8 mouse cellular contexts compared by ENCODE assay signal in genomic region chr17:55931553-55932502, GRCm38 (mm10). TPM values are rescaled to one million over a fixed set of nuclear protein-coding genes. Genes with fewer than 3 reads are reported as not detected.
DNase-seq lines count a peak whose midpoint lies in the region; ATAC-seq and TF ChIP-seq lines count a peak whose summit lies in the region.

No protein-coding gene starts in this region.

- H3K27me3 ChIP-seq in intestine, embryonic 16.5 days (replicated peaks; ENCODE audit: control insufficient read depth, insufficient read depth, low read length), result no peaks in the 10 kb centered on the region
- no peaks in the 10 kb centered on the region for H3K27me3 ChIP-seq in limb, embryonic 14.5 days (ENCODE audit: control insufficient read depth, insufficient read depth, low read length)
- H3K27me3 ChIP-seq in midbrain, embryonic 14.5 days (ENCODE audit: control insufficient read depth, insufficient read depth, low read length), result no peaks in the 10 kb centered on the region

- DNase-seq in left cerebral cortex, adult 18-20 months (ENCODE audit: low spot score in 2 of 2), result peak; percentile 53 to 63
- DNase-seq in left cerebral cortex, adult 11 months (ENCODE audit: low spot score), result no peak
- peak; percentile 84 for DNase-seq in cerebellum, adult 9-11 months
- DNase-seq in forelimb bud, embryonic 11.5 days (ENCODE audit: low read depth, low spot score), result peak; percentile 84
- DNase-seq in limb, embryonic 14.5 days (ENCODE audit: low spot score), result peak; percentile 59
- peak; percentile 87 for DNase-seq in midbrain, embryonic 14.5 days
- DNase-seq in spleen, postnatal 36 days (ENCODE audit: low spot score in 2 of 2), result peak; percentile 45 to 58

- H3K4me3 ChIP-seq in intestine, embryonic 16.5 days (ENCODE audit: low read length), result peak overlapping the region; percentile 71
- peak overlapping the region; percentile 48 for H3K4me3 ChIP-seq in limb, embryonic 14.5 days (replicated peaks; ENCODE audit: low read length)
- peak overlapping the region; percentile 53 for H3K4me3 ChIP-seq in midbrain, embryonic 14.5 days (replicated peaks; ENCODE audit: low read depth, low read length)

- H3K4me1 ChIP-seq in intestine, embryonic 16.5 days (ENCODE audit: control insufficient read depth, insufficient read depth, low read length), result peaks cover 5% of the 10 kb centered on the region; the same call in 1 of the 2 replicates
- H3K4me1 ChIP-seq in limb, embryonic 14.5 days (ENCODE audit: control insufficient read depth, insufficient read depth, low read length), result no peaks in the 10 kb centered on the region
- 0 out of 2 replicates have a peak, but pooled peaks cover 5% of the 10 kb centered on the region for H3K4me1 ChIP-seq in midbrain, embryonic 14.5 days (ENCODE audit: control insufficient read depth, insufficient read depth, low read length)

- no peak; the same call in 1 of the 2 replicates for TF ChIP-seq POLR2A in limb, embryonic 14.5 days (IDR thresholded peaks at IDR 0.05; ENCODE audit: borderline replicate concordance, extremely low read depth, insufficient read depth, insufficient read length)

- peak; percentile 96 for ATAC-seq in intestine, embryonic 16.5 days
- ATAC-seq in limb, embryonic 14.5 days (ENCODE audit: low FRiP score, low read depth), result peak; percentile 93
- peak; percentile 96 for ATAC-seq in midbrain, embryonic 14.5 days (ENCODE audit: low FRiP score, low TSS enrichment)

- H3K9ac ChIP-seq in intestine, embryonic 16.5 days (ENCODE audit: low read depth, low read length), result peak overlapping the region; percentile 78
- H3K9ac ChIP-seq in limb, embryonic 14.5 days (ENCODE audit: low read depth, low read length, severe bottlenecking), result peak overlapping the region; percentile 73
- peak overlapping the region; percentile 75 for H3K9ac ChIP-seq in midbrain, embryonic 14.5 days (replicated peaks; ENCODE audit: low read length)

- no peaks in the 10 kb centered on the region for H3K36me3 ChIP-seq in intestine, embryonic 16.5 days (ENCODE audit: control insufficient read depth, insufficient read depth, low read length)
- no peaks in the 10 kb centered on the region for H3K36me3 ChIP-seq in limb, embryonic 14.5 days (ENCODE audit: control insufficient read depth, insufficient read depth, low read length)
- no peaks in the 10 kb centered on the region for H3K36me3 ChIP-seq in midbrain, embryonic 14.5 days (ENCODE audit: control insufficient read depth, insufficient read depth, low read length)

- peak overlapping the region; percentile 85 for H3K4me2 ChIP-seq in intestine, embryonic 16.5 days (ENCODE audit: low read depth, low read length)
- peak overlapping the region; percentile 73 for H3K4me2 ChIP-seq in limb, embryonic 14.5 days (replicated peaks; ENCODE audit: low read depth, low read length, severe bottlenecking)
- peak overlapping the region; percentile 56 for H3K4me2 ChIP-seq in midbrain, embryonic 14.5 days (ENCODE audit: low read length)

- WGBS in intestine, embryonic 16.5 days, result under 1% methylated on average over 30 of the region's 33 CpGs
- WGBS in limb, embryonic 14.5 days, result under 1% methylated on average over 31 of the region's 33 CpGs
- WGBS in midbrain, embryonic 14.5 days, result 2% methylated on average over 30 of the region's 33 CpGs

- peak overlapping the region; percentile 55 for H3K27ac ChIP-seq in intestine, embryonic 16.5 days (ENCODE audit: low read length)
- peak overlapping the region; percentile 45; the same call in 1 of the 2 replicates for H3K27ac ChIP-seq in limb, embryonic 14.5 days (replicated peaks; ENCODE audit: low read depth, low read length)
- peak overlapping the region; percentile 87 for H3K27ac ChIP-seq in midbrain, embryonic 14.5 days (replicated peaks; ENCODE audit: low read depth, low read length)

- H3K9me3 ChIP-seq in intestine, embryonic 16.5 days (ENCODE audit: control insufficient read depth, low read length), result no peaks in the 10 kb centered on the region
- no peaks in the 10 kb centered on the region for H3K9me3 ChIP-seq in limb, embryonic 14.5 days (ENCODE audit: control insufficient read depth, low read length)
- 0 out of 2 replicates have a peak, but pooled peaks cover 2% of the 10 kb centered on the region for H3K9me3 ChIP-seq in midbrain, embryonic 14.5 days (ENCODE audit: control insufficient read depth, low read length)

RNA-seq across cellular contexts. Expression of gene Zfp119b, which starts 17.5 kb away (rescaled TPM):
- total RNA-seq in left cerebral cortex, adult 18-20 months (2021), result 1 to 10 TPM; 3.3 to 4.2 TPM
- polyA plus RNA-seq in intestine, embryonic 16.5 days (2015; fragmentation: Nextera tagmentation; extraction: Ambion mirVana), result 4.1 and 4.4 TPM in 2 replicates
- polyA plus RNA-seq in limb, embryonic 14.5 days (2012; rRNA removed), result 1.9 and 3.5 TPM in 2 replicates
- 7.1 and 8.3 TPM in 2 replicates for polyA plus RNA-seq in limb, embryonic 14.5 days (2014; fragmentation: Nextera tagmentation; extraction: Ambion mirVana)
- polyA plus RNA-seq in midbrain, embryonic 14.5 days (2014; fragmentation: Nextera tagmentation; extraction: Ambion mirVana), result 10.7 and 13.4 TPM in 2 replicates

RNA-seq across cellular contexts. Expression of gene Ebi3, which starts 20.6 kb away (rescaled TPM):
- 1 to 10 TPM; 1.3 to 1.8 TPM for total RNA-seq in left cerebral cortex, adult 18-20 months (2021)
- 2.6 and 2.9 TPM in 2 replicates for polyA plus RNA-seq in intestine, embryonic 16.5 days (2015; fragmentation: Nextera tagmentation; extraction: Ambion mirVana)
- 2.3 and 2.8 TPM in 2 replicates for polyA plus RNA-seq in limb, embryonic 14.5 days (2012; rRNA removed)
- polyA plus RNA-seq in limb, embryonic 14.5 days (2014; fragmentation: Nextera tagmentation; extraction: Ambion mirVana), result 1.7 and 2.2 TPM in 2 replicates
- 6.6 and 9.6 TPM in 2 replicates for polyA plus RNA-seq in midbrain, embryonic 14.5 days (2014; fragmentation: Nextera tagmentation; extraction: Ambion mirVana)

RNA-seq across cellular contexts. Expression of gene Yju2, which starts 27.1 kb away (rescaled TPM):
- total RNA-seq in left cerebral cortex, adult 18-20 months (2021), result 10 to 100 TPM; 15.0 to 15.2 TPM
- polyA plus RNA-seq in intestine, embryonic 16.5 days (2015; fragmentation: Nextera tagmentation; extraction: Ambion mirVana), result 19.7 and 21.5 TPM in 2 replicates
- polyA plus RNA-seq in limb, embryonic 14.5 days (2012; rRNA removed), result 9.3 and 13.3 TPM in 2 replicates
- polyA plus RNA-seq in limb, embryonic 14.5 days (2014; fragmentation: Nextera tagmentation; extraction: Ambion mirVana), result 16.7 and 19.2 TPM in 2 replicates
- polyA plus RNA-seq in midbrain, embryonic 14.5 days (2014; fragmentation: Nextera tagmentation; extraction: Ambion mirVana), result 20.0 and 21.4 TPM in 2 replicates

RNA-seq across cellular contexts. Expression of gene Shd, which starts 38.4 kb away (rescaled TPM):
- total RNA-seq in left cerebral cortex, adult 18-20 months (2021), result 10 to 100 TPM; 39.2 to 41.0 TPM
- polyA plus RNA-seq in intestine, embryonic 16.5 days (2015; fragmentation: Nextera tagmentation; extraction: Ambion mirVana), result 8.6 and 9.0 TPM in 2 replicates
- 58.0 and 77.5 TPM in 2 replicates for polyA plus RNA-seq in limb, embryonic 14.5 days (2012; rRNA removed)
- 25.8 and 33.7 TPM in 2 replicates for polyA plus RNA-seq in limb, embryonic 14.5 days (2014; fragmentation: Nextera tagmentation; extraction: Ambion mirVana)
- 178 and 209 TPM in 2 replicates for polyA plus RNA-seq in midbrain, embryonic 14.5 days (2014; fragmentation: Nextera tagmentation; extraction: Ambion mirVana)

RNA-seq across cellular contexts. Expression of gene Zfp959, which starts 39.9 kb away (rescaled TPM):
- 1 to 10 TPM; 6.1 to 8.8 TPM for total RNA-seq in left cerebral cortex, adult 18-20 months (2021)
- polyA plus RNA-seq in intestine, embryonic 16.5 days (2015; fragmentation: Nextera tagmentation; extraction: Ambion mirVana), result 7.9 and 10.8 TPM in 2 replicates
- polyA plus RNA-seq in limb, embryonic 14.5 days (2012; rRNA removed), result 5.3 and 7.6 TPM in 2 replicates
- 11.1 and 12.1 TPM in 2 replicates for polyA plus RNA-seq in limb, embryonic 14.5 days (2014; fragmentation: Nextera tagmentation; extraction: Ambion mirVana)
- 17.8 and 18.8 TPM in 2 replicates for polyA plus RNA-seq in midbrain, embryonic 14.5 days (2014; fragmentation: Nextera tagmentation; extraction: Ambion mirVana)
